Mouse (Mus musculus): ENCODE measurements around the gene Trpm2. TPM values are rescaled to one million over a fixed set of nuclear protein-coding genes. Genes with fewer than 3 reads are reported as not detected.

Trpm2 gene
- polyA plus RNA-seq, 1 experiment, result 3.4 TPM

DNA sequence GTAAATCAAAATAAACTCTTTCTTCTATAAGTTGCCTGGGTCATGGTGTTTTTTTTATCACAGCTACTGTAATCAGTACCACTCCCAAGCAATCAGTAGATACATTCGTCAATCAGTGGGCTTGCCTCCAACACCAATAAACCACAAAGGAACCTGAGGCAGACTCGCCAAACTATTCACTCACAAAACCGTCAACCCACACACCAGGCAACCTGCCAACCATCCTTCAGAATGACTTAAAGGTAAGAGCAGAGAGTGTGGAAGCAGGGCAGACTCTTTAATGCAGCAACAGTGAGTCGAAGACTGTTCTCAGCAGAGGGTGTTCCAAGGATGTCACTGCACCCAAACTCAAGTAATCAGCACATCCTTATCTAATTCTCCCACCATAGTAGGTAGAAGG, 47.7 kb downstream of the Trpm2 start:
- WGBS, result 22% methylated on average over 4 of the region's 4 CpGs
- Histone ChIP-seq H3K27me3 (ENCODE audit: control insufficient read depth, insufficient read depth, low read length) (no peaks in the 10 kb centered on the region), H3K4me1 (ENCODE audit: control insufficient read depth, insufficient read depth, insufficient read length, low read length) (no peaks in the 10 kb centered on the region), H3K27ac (ENCODE audit: insufficient read depth, low read depth, low read length) (no peak overlapping the region), H3K4me3 (ENCODE audit: low read depth, low read length) (no peak overlapping the region), H3K36me3 (ENCODE audit: control insufficient read depth, insufficient read depth, low read length) (no peaks in the 10 kb centered on the region)
- no peak for TF ChIP-seq POLR2A (IDR thresholded peaks at IDR 0.05; ENCODE audit: low read depth, low read length)

DNA sequence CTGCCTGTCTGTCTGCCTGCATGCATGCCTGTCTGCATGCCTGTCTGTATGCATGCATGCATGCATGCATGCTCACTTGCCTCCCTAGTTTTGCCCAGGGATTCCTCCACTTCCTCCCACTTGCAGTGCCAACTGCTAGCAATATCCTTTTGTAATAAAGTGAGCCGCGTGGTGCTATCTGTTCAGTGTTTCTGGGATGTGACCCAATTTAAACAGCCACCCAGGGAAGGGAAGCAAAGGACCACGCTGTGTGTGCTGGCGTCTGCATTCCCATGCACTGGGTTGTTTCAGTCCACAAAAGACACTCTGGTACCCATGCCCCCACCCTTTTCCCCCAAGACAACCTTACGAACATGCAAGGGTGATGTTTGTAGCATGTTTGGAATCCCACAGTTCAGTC, 49.4 kb downstream of the Trpm2 start:
- 28% methylated on average over 5 of the region's 5 CpGs for WGBS
- H3K4me3 ChIP-seq (ENCODE audit: low read depth, low read length), result no peak overlapping the region
- TF ChIP-seq CTCF (IDR thresholded peaks at IDR 0.05; ENCODE audit: extremely low read depth, insufficient read length, insufficient replicate concordance, low read depth, low read length) (no peak), POLR2A (IDR thresholded peaks at IDR 0.05; ENCODE audit: low read depth, low read length) (no peak)
- H3K36me3 ChIP-seq (ENCODE audit: control insufficient read depth, insufficient read depth, low read length), result no peaks in the 10 kb centered on the region
- no peaks in the 10 kb centered on the region for H3K4me1 ChIP-seq (ENCODE audit: control insufficient read depth, insufficient read depth, insufficient read length, low read length)
- H3K27me3 ChIP-seq (ENCODE audit: control insufficient read depth, insufficient read depth, low read length), result no peaks in the 10 kb centered on the region
- no peak overlapping the region for H3K27ac ChIP-seq (ENCODE audit: insufficient read depth, low read depth, low read length)

DNA sequence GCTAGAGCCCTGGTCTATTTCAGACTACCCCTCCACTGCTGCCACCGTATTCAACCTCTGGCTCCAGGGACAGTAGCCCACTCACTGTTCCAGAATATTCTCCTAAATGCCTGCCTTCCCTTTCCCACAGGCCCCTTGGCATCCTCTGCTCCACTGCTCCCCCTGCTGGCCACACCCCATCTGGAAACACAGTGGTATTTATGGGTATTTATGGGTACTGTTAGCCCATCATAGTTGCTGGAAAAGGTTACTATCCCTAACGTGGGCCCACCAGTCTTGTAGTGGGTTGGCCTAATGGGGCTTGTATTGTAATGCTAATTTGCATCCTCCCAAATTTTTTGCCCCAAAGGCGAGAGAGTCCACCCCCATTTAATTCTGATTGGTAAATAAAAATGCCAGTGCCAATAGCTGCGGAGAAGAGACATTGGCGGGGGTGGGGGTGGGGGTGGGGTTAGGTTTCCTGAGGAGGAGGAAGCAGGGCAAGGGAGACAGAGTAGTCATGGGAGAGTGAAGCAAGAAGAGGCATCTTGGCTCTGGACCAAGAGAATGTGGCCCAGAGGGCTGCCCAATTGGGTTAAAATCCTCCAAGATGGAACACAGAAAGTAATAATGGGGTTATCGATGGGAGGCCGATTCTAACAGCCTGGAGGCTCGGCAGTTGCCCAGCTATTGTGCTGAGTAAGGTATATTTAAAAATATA, 53.6 kb downstream of the Trpm2 start:
- H3K4me1 ChIP-seq (ENCODE audit: control insufficient read depth, insufficient read depth, insufficient read length, low read length), result no peaks in the 10 kb centered on the region
- H3K36me3 ChIP-seq (ENCODE audit: control insufficient read depth, insufficient read depth, low read length), result no peaks in the 10 kb centered on the region
- WGBS, result 65% methylated on average over 8 of the region's 8 CpGs
- no peak for TF ChIP-seq POLR2A (IDR thresholded peaks at IDR 0.05; ENCODE audit: low read depth, low read length)
- peak; percentile 85; the same call in 1 of the 2 replicates for TF ChIP-seq CTCF (IDR thresholded peaks at IDR 0.05; ENCODE audit: extremely low read depth, insufficient read length, insufficient replicate concordance, low read depth, low read length)
- no peaks in the 10 kb centered on the region for H3K27me3 ChIP-seq (ENCODE audit: control insufficient read depth, insufficient read depth, low read length)
- H3K27ac ChIP-seq (ENCODE audit: insufficient read depth, low read depth, low read length), result no peak overlapping the region
- no peak overlapping the region for H3K4me3 ChIP-seq (ENCODE audit: low read depth, low read length)

DNA sequence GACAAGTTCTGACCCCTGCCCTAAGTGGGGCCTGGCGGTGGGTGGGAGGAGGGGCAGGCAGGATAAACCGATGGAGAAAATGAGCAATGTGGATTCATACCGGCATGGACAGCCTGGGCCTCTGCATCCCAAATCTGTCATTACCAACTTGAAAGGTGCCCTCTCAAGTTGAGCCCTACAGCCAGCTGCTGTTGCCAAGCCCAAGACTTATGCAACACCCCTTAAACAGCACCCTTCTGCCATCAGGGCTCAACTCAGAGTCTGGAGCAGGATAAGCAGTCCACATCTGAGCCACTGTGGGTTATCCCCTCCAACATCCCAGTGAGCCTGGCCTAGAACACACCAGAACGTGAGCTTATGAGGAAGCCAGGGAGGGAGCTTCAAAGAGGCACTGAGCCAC, 57.1 kb downstream of the Trpm2 start:
- Histone ChIP-seq H3K4me1 (ENCODE audit: control insufficient read depth, insufficient read depth, insufficient read length, low read length) (no peaks in the 10 kb centered on the region), H3K36me3 (ENCODE audit: control insufficient read depth, insufficient read depth, low read length) (no peaks in the 10 kb centered on the region), H3K4me3 (ENCODE audit: low read depth, low read length) (no peak overlapping the region), H3K27ac (ENCODE audit: insufficient read depth, low read depth, low read length) (no peak overlapping the region), H3K27me3 (ENCODE audit: control insufficient read depth, insufficient read depth, low read length) (no peaks in the 10 kb centered on the region)
- no peak for TF ChIP-seq POLR2A (IDR thresholded peaks at IDR 0.05; ENCODE audit: low read depth, low read length)
- TF ChIP-seq CTCF (IDR thresholded peaks at IDR 0.05; ENCODE audit: extremely low read depth, insufficient read length, insufficient replicate concordance, low read depth, low read length), result no peak
- WGBS, result 71% methylated on average over 4 of the region's 4 CpGs

DNA sequence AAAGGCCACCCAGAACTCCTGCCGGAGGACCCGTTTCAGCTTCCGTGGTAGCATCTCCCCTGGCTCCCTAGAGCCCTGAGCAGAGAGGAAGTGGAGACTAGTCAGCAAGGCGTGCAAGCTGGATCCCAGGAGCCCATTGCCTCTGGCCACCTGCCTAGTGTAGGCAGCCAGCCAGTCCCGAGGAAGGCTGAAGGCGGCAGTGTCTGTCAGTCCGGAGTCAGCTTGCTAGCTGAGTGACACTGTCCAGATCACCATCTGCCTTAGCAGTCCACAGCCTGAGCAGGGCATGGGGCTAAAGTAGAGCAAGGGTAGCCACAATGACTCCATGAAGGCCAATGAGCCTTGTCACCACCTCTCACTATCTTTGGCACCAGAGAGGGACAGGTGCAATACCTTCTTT, 57.8 kb downstream of the Trpm2 start:
- H3K4me1 ChIP-seq (ENCODE audit: control insufficient read depth, insufficient read depth, insufficient read length, low read length), result no peaks in the 10 kb centered on the region
- no peaks in the 10 kb centered on the region for H3K27me3 ChIP-seq (ENCODE audit: control insufficient read depth, insufficient read depth, low read length)
- no peak overlapping the region for H3K4me3 ChIP-seq (ENCODE audit: low read depth, low read length)
- TF ChIP-seq POLR2A (IDR thresholded peaks at IDR 0.05; ENCODE audit: low read depth, low read length) (no peak), CTCF (IDR thresholded peaks at IDR 0.05; ENCODE audit: extremely low read depth, insufficient read length, insufficient replicate concordance, low read depth, low read length) (no peak)
- no peaks in the 10 kb centered on the region for H3K36me3 ChIP-seq (ENCODE audit: control insufficient read depth, insufficient read depth, low read length)
- WGBS, result 47% methylated on average over 7 of the region's 7 CpGs
- no peak overlapping the region for H3K27ac ChIP-seq (ENCODE audit: insufficient read depth, low read depth, low read length)

DNA sequence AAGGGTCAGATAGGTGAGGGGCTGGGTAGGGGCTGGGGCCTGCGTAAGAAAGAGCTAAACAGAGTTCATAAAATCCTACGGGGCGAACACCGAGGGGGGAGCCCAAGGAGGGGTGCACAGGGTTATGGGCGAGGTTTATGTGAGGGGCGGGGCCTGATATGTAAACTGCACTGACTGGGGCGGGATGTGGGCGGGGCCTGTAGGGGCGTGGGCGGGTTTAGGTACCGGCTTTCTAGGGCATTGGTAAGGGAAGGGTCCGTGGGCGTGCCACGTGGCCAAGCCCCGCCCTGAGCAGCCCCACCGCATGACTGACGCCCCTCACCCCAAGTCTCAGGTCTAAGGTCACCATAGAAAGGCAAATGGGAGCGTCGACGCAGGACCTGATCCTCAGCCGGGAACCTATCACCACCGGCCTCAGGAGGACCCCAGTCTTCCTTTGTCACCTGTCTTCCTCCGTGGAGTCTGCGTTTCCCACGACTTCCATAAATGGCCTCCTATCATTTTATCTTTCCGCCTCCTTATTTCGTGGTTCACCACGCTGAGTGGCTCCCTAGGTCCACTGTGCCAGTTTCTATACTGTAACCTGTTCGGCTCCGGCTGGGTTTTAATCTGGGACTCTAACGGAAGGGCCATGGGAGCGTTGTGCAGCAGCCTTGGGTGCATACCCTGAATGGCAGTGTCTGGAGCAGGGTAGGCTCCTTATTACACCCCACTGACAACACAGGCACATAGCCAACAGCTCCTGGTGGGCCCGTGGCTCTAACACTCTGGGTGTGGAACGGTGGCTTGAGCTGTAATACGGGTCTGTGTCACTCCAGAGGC, 67.3 kb downstream of the Trpm2 start:
- no peaks in the 10 kb centered on the region for H3K36me3 ChIP-seq (ENCODE audit: control insufficient read depth, insufficient read depth, low read length)
- peak overlapping the region; percentile 64 for H3K4me3 ChIP-seq (ENCODE audit: low read depth, low read length)
- no peak overlapping the region for H3K27ac ChIP-seq (ENCODE audit: insufficient read depth, low read depth, low read length)
- 4% methylated on average over 35 of the region's 35 CpGs for WGBS
- peaks cover 14% of the 10 kb centered on the region for H3K27me3 ChIP-seq (ENCODE audit: control insufficient read depth, insufficient read depth, low read length)
- H3K4me1 ChIP-seq (ENCODE audit: control insufficient read depth, insufficient read depth, insufficient read length, low read length), result peaks cover 15% of the 10 kb centered on the region
- TF ChIP-seq CTCF (IDR thresholded peaks at IDR 0.05; ENCODE audit: extremely low read depth, insufficient read length, insufficient replicate concordance, low read depth, low read length) (no peak), POLR2A (IDR thresholded peaks at IDR 0.05; ENCODE audit: low read depth, low read length) (no peak)

DNA sequence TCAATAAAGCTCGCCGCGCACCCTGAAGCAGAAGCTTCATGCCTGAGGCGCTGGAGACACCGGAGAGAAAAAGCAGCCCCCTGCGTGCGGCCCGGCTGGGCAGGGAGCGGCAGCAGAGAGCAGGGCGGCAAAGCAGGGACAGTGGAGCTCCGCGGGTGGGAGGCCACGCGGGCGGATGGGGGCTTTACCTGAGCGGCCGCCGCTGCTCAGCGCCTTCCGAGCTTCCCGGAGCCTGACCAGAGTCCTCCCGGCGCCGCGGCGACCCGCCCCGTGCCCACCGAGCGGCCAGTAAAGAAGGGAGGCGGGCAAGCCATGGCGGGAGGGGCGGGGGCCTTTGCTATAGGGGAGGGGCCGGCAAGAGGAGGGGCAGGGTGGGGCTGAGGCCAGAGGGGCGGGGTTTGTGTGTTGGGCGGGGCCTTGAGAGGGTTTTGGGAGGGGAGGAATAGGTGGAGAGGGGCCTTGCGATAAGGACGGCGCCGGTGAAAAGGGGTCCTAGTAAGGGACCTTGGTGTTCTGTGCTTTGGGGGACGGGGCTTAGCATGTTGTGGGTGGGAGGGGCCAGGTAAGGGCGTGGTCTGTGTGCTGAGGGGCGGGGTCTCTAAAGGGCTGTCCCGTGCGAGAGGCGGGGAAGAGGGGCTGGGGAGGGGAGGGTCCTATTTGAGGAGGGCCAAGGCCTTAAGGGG, 68.0 kb downstream of the Trpm2 start, which contains the start of gene Lrrc3:
Gene Lrrc3 (minus strand): TSS at position 326 of the 683 bp plus-strand sequence.
- no peaks in the 10 kb centered on the region for H3K36me3 ChIP-seq (ENCODE audit: control insufficient read depth, insufficient read depth, low read length)
- H3K4me3 ChIP-seq (ENCODE audit: low read depth, low read length), result peak within 1 kb of the TSS; percentile 64
- no peak for TF ChIP-seq CTCF (IDR thresholded peaks at IDR 0.05; ENCODE audit: extremely low read depth, insufficient read length, insufficient replicate concordance, low read depth, low read length)
- no peak for TF ChIP-seq POLR2A (IDR thresholded peaks at IDR 0.05; ENCODE audit: low read depth, low read length)
- no peak within 1 kb of the TSS for H3K27ac ChIP-seq (ENCODE audit: insufficient read depth, low read depth, low read length)
- H3K4me1 ChIP-seq (ENCODE audit: control insufficient read depth, insufficient read depth, insufficient read length, low read length), result peaks cover 15% of the 10 kb centered on the region
- H3K27me3 ChIP-seq (ENCODE audit: control insufficient read depth, insufficient read depth, low read length), result peaks cover 14% of the 10 kb centered on the region
- WGBS, result 1% methylated on average over 46 of the region's 46 CpGs
